Mouse (Mus musculus) Patski (cell line): Measurements from ENCODE around the gene Rap1gap2. TPM values are rescaled to one million over a fixed set of nuclear protein-coding genes. Genes with fewer than 3 reads are reported as not detected.
"Not testable (repeated sequence)": the region's sequence is repeated elsewhere in the genome, so short reads cannot be mapped to it uniquely, and the experiment has no call there.

ENCODE experiments used
- ATAC-seq: fragments of 100-300 bp; one replicate; pipeline ENCODE4 v1.8.0; 2021
- CTCF ChIA-PET: fragments of 350-600 bp; sonication (Branson Sonifier 250); formaldehyde crosslinking; loops from one replicate; lab custom pipeline; 2022; ENCODE audit warnings: inconsistent platforms; lab: Charles Lee
- POLR2A ChIA-PET: fragments of 350-600 bp; sonication (Branson Sonifier 250); formaldehyde crosslinking; loops from one replicate; lab custom pipeline; 2022; ENCODE audit warnings: antibody characterized with exemption, inconsistent platforms; lab: Charles Lee
- DNase-seq: peaks from one replicate; pipeline ENCODE4 v3.0.0-alpha.2; 2011; ENCODE audit warnings: low read depth, low spot score
- H3K27me3 ChIP-seq: fragments of 371-371 bp; one replicate; pipeline ENCODE4 v1.5.1; 2021
- CTCF ChIP-seq: fragments of 100-300 bp; IDR thresholded peaks from one replicate; pipeline ENCODE4 v1.5.1; 2021
- in situ Hi-C: fragments of 300-500 bp; cut with MboI; formaldehyde crosslinking; loops from 3 replicates; pipeline ENCODE4 v1.11.1; 2018; ENCODE audit warnings: low pct_unique_long_range_greater_than_20kb, mixed read lengths
- polyA plus RNA-seq: library from polyadenylated mRNA; unstranded; gene quantifications from one replicate; pipeline ENCODE4 v1.2.3, GENCODE M21; 2021

Gene Rap1gap2
- polyA plus RNA-seq, 1 experiment from 2014 or later: 21.1 TPM

GRCm38 (mm10) chr11:74592246-74592645 is 18.5 kb downstream of the Rap1gap2 start:
- ChIA-PET POLR2A (no interaction called here), CTCF (interaction anchor here (1.3 kb wide), 1 partner anchor 42 kb away, joined by 3 read pairs; no protein-coding TSS in a partner anchor)
- H3K27me3 ChIP-seq: peaks cover 28% of the 10 kb centered on the region
- ATAC-seq (no peak), DNase-seq (no peak)
- in situ Hi-C loops: no loop called here
- TF ChIP-seq CTCF: no peak

- CTCF ChIA-PET: no interaction called here
- POLR2A ChIA-PET: no interaction called here
- in situ Hi-C loops: no loop called here
- peaks cover 28% of the 10 kb centered on the region for H3K27me3 ChIP-seq
- no peak for ATAC-seq
- no peak for TF ChIP-seq CTCF
- DNase-seq: no peak
These were observed 20.0 kb downstream of the Rap1gap2 start for GRCm38 (mm10) chr11:74590691-74591090.

- no peak for TF ChIP-seq CTCF
- peaks cover 28% of the 10 kb centered on the region for H3K27me3 ChIP-seq
- in situ Hi-C loops: no loop called here
- POLR2A ChIA-PET: no interaction called here
- no peak for ATAC-seq
- no peak for DNase-seq
- CTCF ChIA-PET: interaction anchor here (0.6 kb wide), 1 partner anchor 44 kb away, joined by 3 read pairs; no protein-coding TSS in a partner anchor
These were observed 20.5 kb downstream of the Rap1gap2 start for GRCm38 (mm10) chr11:74590239-74590596.

GRCm38 (mm10) chr11:74589401-74590238 is 21.1 kb downstream of the Rap1gap2 start:
- CTCF ChIA-PET: interaction anchor here (0.6 to 1.3 kb wide), 3 partner anchors 43 to 212 kb away, joined by 3 to 5 read pairs (median 3); no protein-coding TSS in a partner anchor
- in situ Hi-C loops: no loop called here
- ATAC-seq (no peak), DNase-seq (no peak)
- POLR2A ChIA-PET: interaction anchor here (0.7 kb wide), 1 partner anchor 43 kb away, joined by 3 read pairs; no protein-coding TSS in a partner anchor
- H3K27me3 ChIP-seq: peaks cover 28% of the 10 kb centered on the region
- no peak for TF ChIP-seq CTCF

GRCm38 (mm10) chr11:74586401-74586800 is 24.3 kb downstream of the Rap1gap2 start:
- CTCF ChIA-PET: no interaction called here
- ATAC-seq (no peak), DNase-seq (no peak)
- peaks cover 28% of the 10 kb centered on the region for H3K27me3 ChIP-seq
- POLR2A ChIA-PET: no interaction called here
- in situ Hi-C loops: no loop called here
- TF ChIP-seq CTCF: no peak

- no peak for ATAC-seq
- H3K27me3 ChIP-seq: peaks cover 16% of the 10 kb centered on the region
- TF ChIP-seq CTCF: no peak
- in situ Hi-C loops: loop anchor here (5.0 kb wide), 1 partner anchor 32 kb away; the partner anchor contains the start of gene Ccdc92b
- POLR2A ChIA-PET: no interaction called here
- no peak for DNase-seq
- CTCF ChIA-PET: no interaction called here
These were observed 25.6 kb downstream of the Rap1gap2 start for GRCm38 (mm10) chr11:74584946-74585723.

- POLR2A ChIA-PET: no interaction called here
- H3K27me3 ChIP-seq: peaks cover 9% of the 10 kb centered on the region
- CTCF ChIA-PET: no interaction called here
- DNase-seq: no peak
- in situ Hi-C loops: loop anchor here (5.0 kb wide), 1 partner anchor 33 kb away; the partner anchor contains the start of gene Ccdc92b
- no peak for ATAC-seq
- TF ChIP-seq CTCF: no peak
These were observed 26.8 kb downstream of the Rap1gap2 start for GRCm38 (mm10) chr11:74583824-74584349.

- ChIA-PET CTCF (interaction anchor here (1.0 kb wide), 1 partner anchor 12 kb away, joined by 3 read pairs; no protein-coding TSS in a partner anchor), POLR2A (no interaction called here)
- in situ Hi-C loops: loop anchor here (5.0 kb wide), 1 partner anchor 35 kb away; the partner anchor contains the start of gene Ccdc92b
- ATAC-seq (no peak), DNase-seq (no peak)
- no peaks in the 10 kb centered on the region for H3K27me3 ChIP-seq
- no peak for TF ChIP-seq CTCF
These were observed 28.3 kb downstream of the Rap1gap2 start for GRCm38 (mm10) chr11:74582464-74582863.

GRCm38 (mm10) chr11:74581333-74581732 is 29.4 kb downstream of the Rap1gap2 start:
- ATAC-seq, H3K27me3 ChIP-seq, CTCF ChIA-PET, POLR2A ChIA-PET, DNase-seq: not testable (repeated sequence)
- in situ Hi-C loops: loop anchor here (5.0 kb wide), 1 partner anchor 36 kb away; the partner anchor contains the start of gene Ccdc92b

GRCm38 (mm10) chr11:74577068-74577467 is 33.6 kb downstream of the Rap1gap2 start:
- in situ Hi-C loops: no loop called here
- no peak for ATAC-seq

More at GRCm38 (mm10) chr11:74577068-74577467, 33.6 kb downstream of the Rap1gap2 start:
- no peaks in the 10 kb centered on the region for H3K27me3 ChIP-seq
- ChIA-PET POLR2A (no interaction called here), CTCF (interaction anchor here (1.0 kb wide), 1 partner anchor 61 kb away, joined by 3 read pairs; no protein-coding TSS in a partner anchor)
- no peak for TF ChIP-seq CTCF
- DNase-seq: no peak
